Comparison of ENCODE assay signal across 14 mouse cellular contexts in the genomic region with DNA sequence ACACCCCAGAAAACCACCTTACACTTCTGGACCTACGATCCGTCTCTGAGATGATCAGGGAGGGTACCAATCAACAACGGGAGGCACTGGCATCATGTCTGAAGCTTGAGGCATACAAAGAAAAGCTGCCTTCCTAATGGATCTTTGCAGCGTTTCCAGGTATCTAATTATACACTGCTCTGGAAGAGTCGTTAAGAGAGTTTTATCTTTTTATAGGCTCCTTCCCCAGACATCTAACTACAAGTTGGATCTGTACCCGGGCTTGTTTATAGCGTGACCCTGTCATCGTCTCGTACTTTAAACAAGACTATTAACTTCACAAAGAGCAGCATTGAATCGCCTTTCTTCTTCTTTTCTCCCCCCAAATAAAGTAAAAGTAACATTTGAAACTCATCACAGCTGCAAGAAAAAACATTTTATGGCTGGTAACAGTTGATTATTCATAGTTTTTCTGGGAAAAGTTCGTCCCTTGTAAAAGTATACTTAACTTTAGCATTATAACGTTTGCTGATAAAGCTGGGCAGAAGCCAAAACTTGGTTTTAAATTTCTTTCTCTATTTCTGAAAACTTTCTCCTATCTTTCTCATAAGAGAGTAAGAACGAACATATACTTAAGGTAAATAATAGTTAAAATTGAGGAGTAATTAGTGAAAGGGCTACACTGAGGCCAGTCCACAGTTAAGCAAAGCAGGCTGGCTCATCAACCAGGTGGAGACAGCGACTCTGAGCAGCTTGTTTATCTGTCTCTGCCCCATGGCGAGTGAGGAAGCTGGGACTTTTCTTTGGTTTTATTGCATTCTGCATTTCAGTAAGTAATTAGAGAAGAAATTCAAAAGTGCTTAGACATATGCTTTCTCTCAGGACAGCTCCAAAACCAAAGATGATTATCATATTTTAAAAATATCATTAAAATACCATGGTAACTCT. TPM values are rescaled to one million over a fixed set of nuclear protein-coding genes. Genes with fewer than 3 reads are reported as not detected.
A peak's percentile ranks its signal among the peaks of the same experiment; 100 is the strongest.
DNase-seq lines count a peak whose midpoint lies in the region; ATAC-seq and TF ChIP-seq lines count a peak whose summit lies in the region.
"Had no signal": no experiment of that assay in that cellular context is flagged by ENCODE, and none has a peak within 500 bp of the region (broad histone marks: within the 10 kb centered on the region; RNA-seq: fewer than 3 reads in every experiment).

No protein-coding gene starts in this region.

- H3K27me3 ChIP-seq in heart, embryonic 11.5 days (ENCODE audit: control insufficient read depth, insufficient read depth, low read length) = no peaks in the 10 kb centered on the region
- no peaks in the 10 kb centered on the region for H3K27me3 ChIP-seq in lung, embryonic 14.5 days (ENCODE audit: insufficient read depth, low read length)
- no peaks in the 10 kb centered on the region for H3K27me3 ChIP-seq in heart, embryonic 16.5 days (ENCODE audit: control insufficient read depth, insufficient read depth, low read length)
- no peaks in the 10 kb centered on the region for H3K27me3 ChIP-seq in limb, embryonic 14.5 days (ENCODE audit: control insufficient read depth, insufficient read depth, low read length)

- no peak for TF ChIP-seq CTCF in lung, embryonic 14.5 days (IDR thresholded peaks at IDR 0.05; ENCODE audit: low read depth)

- DNase-seq in heart, postnatal 10 days = no peak
- peak; percentile 75 for DNase-seq in lung, embryonic 14.5 days
- no peak for DNase-seq in lung, postnatal 10 days
- DNase-seq in limb, embryonic 14.5 days (ENCODE audit: low spot score) = peak; percentile 19
- no peak for DNase-seq in cerebellum, postnatal 4 days (ENCODE audit: low spot score in 2 of 2)
- DNase-seq in adrenal gland, postnatal 14 days = no peak
- DNase-seq: gastrocnemius, postnatal 14 days; layer of hippocampus, postnatal 36 days had no signal

- peak overlapping the region; percentile 38 for H3K4me2 ChIP-seq in heart, embryonic 11.5 days
- H3K4me2 ChIP-seq in lung, embryonic 14.5 days = peak overlapping the region; percentile 23
- H3K4me2 ChIP-seq in heart, embryonic 16.5 days (ENCODE audit: low read depth, low read length) = peak overlapping the region; percentile 45
- peak overlapping the region; percentile 7 for H3K4me2 ChIP-seq in limb, embryonic 14.5 days (replicated peaks; ENCODE audit: low read depth, low read length, severe bottlenecking)
- H3K4me2 ChIP-seq: liver, embryonic 11.5 days had no signal

- intact Hi-C loops in heart, postnatal 10 days (cut with DNase I) = no loop called here

- H3K4me1 ChIP-seq in heart, embryonic 11.5 days (ENCODE audit: control insufficient read depth, insufficient read depth, low read length) = peaks cover 10% of the 10 kb centered on the region
- peaks cover 16% of the 10 kb centered on the region; the same call in 1 of the 2 replicates for H3K4me1 ChIP-seq in lung, embryonic 14.5 days (ENCODE audit: insufficient read depth)
- H3K4me1 ChIP-seq in heart, embryonic 16.5 days (ENCODE audit: control insufficient read depth, insufficient read depth, low read length) = peaks cover 21% of the 10 kb centered on the region
- H3K4me1 ChIP-seq in limb, embryonic 14.5 days (ENCODE audit: control insufficient read depth, insufficient read depth, low read length) = peaks cover 6% of the 10 kb centered on the region

- H3K9ac ChIP-seq in heart, embryonic 11.5 days (ENCODE audit: low read depth, low read length) = 0 out of 2 replicates have a peak overlapping the region, but pooled peaks have one; percentile 28
- H3K9ac ChIP-seq in lung, embryonic 14.5 days = no peak overlapping the region
- no peak overlapping the region for H3K9ac ChIP-seq in heart, embryonic 16.5 days (ENCODE audit: low read length)
- no peak overlapping the region for H3K9ac ChIP-seq in limb, embryonic 14.5 days (ENCODE audit: low read depth, low read length, severe bottlenecking)

- 33% methylated on average over 15 of the region's 15 CpGs for WGBS in heart, embryonic 11.5 days (ENCODE audit: insufficient replicate concordance)
- 24% methylated on average over 15 of the region's 15 CpGs for WGBS in lung, embryonic 14.5 days
- WGBS in heart, embryonic 16.5 days = 28% methylated on average over 15 of the region's 15 CpGs
- 11% methylated on average over 15 of the region's 15 CpGs for WGBS in limb, embryonic 14.5 days

- no peaks in the 10 kb centered on the region for H3K9me3 ChIP-seq in heart, embryonic 11.5 days (replicated peaks; ENCODE audit: control insufficient read depth, low read length)
- no peaks in the 10 kb centered on the region for H3K9me3 ChIP-seq in lung, embryonic 14.5 days (ENCODE audit: low read depth, low read length)
- H3K9me3 ChIP-seq in heart, embryonic 16.5 days (replicated peaks; ENCODE audit: control insufficient read depth, low read length) = no peaks in the 10 kb centered on the region
- no peaks in the 10 kb centered on the region for H3K9me3 ChIP-seq in limb, embryonic 14.5 days (ENCODE audit: control insufficient read depth, low read length)
- H3K9me3 ChIP-seq: forebrain, embryonic 10.5 days had no signal

- ATAC-seq in heart, embryonic 11.5 days (replicated peaks; ENCODE audit: insufficient number of reproducible peaks, low FRiP score, low TSS enrichment) = no peak
- peak; percentile 46; the same call in 1 of the 2 replicates for ATAC-seq in lung, embryonic 14.5 days (ENCODE audit: insufficient read depth)
- 0 out of 2 replicates have a peak, but pooled peaks have one; percentile 20 for ATAC-seq in heart, embryonic 16.5 days (replicated peaks; ENCODE audit: extremely low read depth, insufficient read depth, low FRiP score)
- no peak for ATAC-seq in limb, embryonic 14.5 days (ENCODE audit: low FRiP score, low read depth)
- ATAC-seq: CD4-positive, CD25-positive, alpha-beta regulatory T cell, adult 4 months; hindbrain, postnatal 0 days had no signal

- H3K4me3 ChIP-seq in heart, embryonic 11.5 days (ENCODE audit: low read depth, low read length) = no peak overlapping the region
- no peak overlapping the region for H3K4me3 ChIP-seq in lung, embryonic 14.5 days (ENCODE audit: low read depth, low read length)
- H3K4me3 ChIP-seq in heart, embryonic 16.5 days (ENCODE audit: low read length) = no peak overlapping the region
- H3K4me3 ChIP-seq in limb, embryonic 14.5 days (replicated peaks; ENCODE audit: low read length) = no peak overlapping the region
- H3K4me3 ChIP-seq: forebrain, embryonic 10.5 days had no signal

- H3K27ac ChIP-seq in heart, embryonic 11.5 days (ENCODE audit: low read depth, low read length) = peak overlapping the region; percentile 29
- H3K27ac ChIP-seq in lung, embryonic 14.5 days (ENCODE audit: low read depth) = peak overlapping the region; percentile 86
- H3K27ac ChIP-seq in heart, embryonic 16.5 days (ENCODE audit: low read length) = peak overlapping the region; percentile 70
- H3K27ac ChIP-seq in limb, embryonic 14.5 days (replicated peaks; ENCODE audit: low read depth, low read length) = no peak overlapping the region
- H3K27ac ChIP-seq: forebrain, embryonic 10.5 days; hindbrain, postnatal 0 days had no signal

- peaks cover 5% of the 10 kb centered on the region; the same call in 1 of the 2 replicates for H3K36me3 ChIP-seq in heart, embryonic 11.5 days (ENCODE audit: control insufficient read depth, insufficient read depth, low read length)
- peaks cover 31% of the 10 kb centered on the region for H3K36me3 ChIP-seq in lung, embryonic 14.5 days (ENCODE audit: insufficient read depth)
- H3K36me3 ChIP-seq in heart, embryonic 16.5 days (ENCODE audit: control insufficient read depth, insufficient read depth) = peaks cover 5% of the 10 kb centered on the region
- H3K36me3 ChIP-seq in limb, embryonic 14.5 days (ENCODE audit: control insufficient read depth, insufficient read depth, low read length) = no peaks in the 10 kb centered on the region

- TF ChIP-seq POLR2A in limb, embryonic 14.5 days (IDR thresholded peaks at IDR 0.05; ENCODE audit: borderline replicate concordance, extremely low read depth, insufficient read depth, insufficient read length) = no peak

RNA-seq across cellular contexts. Expression of gene Ednra, which starts 42.0 kb away (rescaled TPM):
- polyA plus RNA-seq in heart, embryonic 11.5 days (2014; fragmentation: Nextera tagmentation; extraction: Ambion mirVana) = 47.6 and 48.5 TPM in 2 replicates
- total RNA-seq in heart, postnatal 10 days (2021) = 10 to 100 TPM; 57.7 to 70.6 TPM
- polyA plus RNA-seq in lung, embryonic 14.5 days (2014; fragmentation: Nextera tagmentation; extraction: Ambion mirVana) = 140 and 147 TPM in 2 replicates
- polyA plus RNA-seq in heart, embryonic 16.5 days (2015; fragmentation: Nextera tagmentation; extraction: Ambion mirVana) = 39.9 and 40.1 TPM in 2 replicates
- polyA plus RNA-seq in limb, embryonic 14.5 days (2012; rRNA removed) = 44.6 and 48.5 TPM in 2 replicates
- 30.0 and 32.3 TPM in 2 replicates for polyA plus RNA-seq in limb, embryonic 14.5 days (2014; fragmentation: Nextera tagmentation; extraction: Ambion mirVana)
- total RNA-seq in adrenal gland, postnatal 14 days (2021) = 25.9 and 27.8 TPM in 2 replicates
- polyA plus RNA-seq: CD4-positive, CD25-positive, alpha-beta regulatory T cell, adult 4 months had no signal

Comparison
In these comparisons a context has a peak if more than half of its experiments do, and no peak if none do; other contexts are left out.
1. ATAC-seq: peak in lung, embryonic 14.5 days (single experiment) and heart, embryonic 16.5 days (single experiment); none in heart, embryonic 11.5 days (single experiment) and limb, embryonic 14.5 days (single experiment).
2. DNase-seq: peak in lung, embryonic 14.5 days (single experiment) and limb, embryonic 14.5 days (single experiment); none in heart, postnatal 10 days (0 of 2), lung, postnatal 10 days (single experiment), cerebellum, postnatal 4 days (0 of 2) and adrenal gland, postnatal 14 days (single experiment).
3. Peak in every context shown above with its lines, with median percentiles within 50 percentile points of each other: H3K4me2 ChIP-seq.